Mouse (Mus musculus) kidney, adult 11 months (tissue): ENCODE measurements around the gene Cstf1.

ENCODE experiments used
- DNase-seq: peaks from one replicate; pipeline ENCODE4 v3.0.0; 2022

Gene Cstf1

DNA sequence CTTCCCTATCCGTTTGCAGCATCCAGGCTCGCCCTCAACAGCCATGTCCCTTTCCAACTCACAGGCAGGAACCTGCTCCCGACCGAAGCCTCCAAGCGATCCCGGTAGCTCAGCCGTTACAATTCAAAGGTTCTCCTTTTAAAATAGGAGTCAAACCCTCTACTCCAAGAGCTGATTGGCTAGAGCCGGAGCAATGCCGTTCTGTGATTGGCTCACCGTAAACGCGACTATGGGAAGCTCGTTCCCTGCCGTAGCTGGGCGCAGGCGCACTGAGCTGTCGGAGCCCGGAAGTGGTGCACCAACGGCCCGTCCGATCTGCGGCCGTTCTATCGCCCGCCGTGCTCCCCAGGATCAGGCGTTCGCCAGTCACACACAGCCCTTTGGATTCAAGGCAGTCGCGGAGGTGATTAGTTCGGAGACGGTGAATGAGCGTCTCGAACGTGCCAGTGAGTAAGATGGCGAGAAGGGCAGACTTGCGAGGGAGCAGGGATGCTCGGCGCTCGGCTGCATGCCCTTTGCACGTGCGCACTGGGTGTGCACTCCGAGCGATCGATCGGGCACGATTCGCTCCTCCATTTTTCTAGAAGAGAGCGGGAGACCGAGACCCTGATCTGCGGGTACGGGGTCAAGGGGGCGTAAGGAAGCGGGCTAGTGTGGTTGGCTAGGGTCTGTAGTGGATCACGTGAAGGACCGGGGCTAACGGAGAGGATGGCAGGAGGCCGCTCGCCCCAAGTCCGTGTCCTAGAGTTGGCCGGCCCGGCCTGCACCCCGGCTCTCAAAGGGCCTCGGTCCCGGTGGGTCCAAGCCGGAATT lies at the start of gene Cstf1, which contains the start of gene Aurka:
Gene Cstf1 (plus strand): TSS at position 271 of the 813 bp plus-strand sequence.
Gene Aurka (minus strand): TSS at position 125 of the 813 bp plus-strand sequence.
- peak; percentile 96 for DNase-seq

GRCm38 (mm10) chr2:172320878-172321277 lies 49.6 kb upstream of the Cstf1 start:
- DNase-seq, result no peak

DNA sequence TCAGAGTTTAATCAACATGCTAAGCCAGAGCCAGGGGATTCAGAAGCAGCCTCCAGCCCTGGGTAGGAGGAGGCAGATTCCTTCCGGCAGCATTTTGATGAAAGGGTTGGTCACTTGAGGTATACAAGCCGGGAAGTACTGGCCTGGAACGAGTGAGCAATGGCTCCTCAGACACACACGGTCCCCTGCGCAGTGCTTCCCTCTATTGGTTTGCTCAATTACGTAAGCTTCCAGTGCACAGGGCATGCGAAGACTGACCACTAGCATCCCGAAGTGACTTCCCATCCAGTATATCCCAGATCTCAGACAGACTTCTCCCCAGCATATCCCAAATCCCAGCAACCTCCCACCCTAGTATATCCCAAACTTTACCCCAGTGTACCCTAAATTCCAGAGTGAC lies 42.2 kb upstream of the Cstf1 start:
- no peak for DNase-seq

GRCm38 (mm10) chr2:172329179-172329578 lies 41.3 kb upstream of the Cstf1 start:
- DNase-seq, result no peak

GRCm38 (mm10) chr2:172338206-172338942 lies 32.1 kb upstream of the Cstf1 start:
- no peak for DNase-seq

GRCm38 (mm10) chr2:172340936-172341335 lies 29.5 kb upstream of the Cstf1 start:
- no peak for DNase-seq

- no peak for DNase-seq
Measured at GRCm38 (mm10) chr2:172341606-172342005, 28.9 kb upstream of the Cstf1 start.

DNA sequence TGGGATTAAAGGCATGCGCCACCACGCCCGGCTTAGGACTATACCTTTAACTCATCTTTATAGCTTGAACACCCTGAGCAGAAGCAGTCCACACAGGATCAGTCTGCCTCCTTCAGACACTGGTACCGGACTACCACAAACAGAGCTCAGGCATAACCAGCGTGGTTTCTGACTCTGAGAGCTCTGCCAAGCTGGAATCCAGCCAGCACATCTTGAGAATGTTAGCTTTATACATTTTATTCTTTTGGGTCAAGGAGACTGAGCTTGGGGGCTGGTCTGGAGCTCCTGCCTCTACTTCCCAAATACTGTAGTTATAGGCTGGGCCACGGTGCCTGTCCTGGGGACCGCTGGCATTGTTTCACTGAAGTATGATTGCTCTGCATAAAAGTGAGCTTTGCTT lies 26.7 kb upstream of the Cstf1 start:
- peak; percentile 8 for DNase-seq

- DNase-seq, result peak; percentile 16
Measured at GRCm38 (mm10) chr2:172344669-172345068, 25.8 kb upstream of the Cstf1 start.

- DNase-seq, result peak; percentile 99
Measured at GRCm38 (mm10) chr2:172345258-172345738, 25.2 kb upstream of the Cstf1 start, which contains the start of gene Fam210b. Gene Fam210b, plus strand, starts transcription at chr2:172345565.

DNA sequence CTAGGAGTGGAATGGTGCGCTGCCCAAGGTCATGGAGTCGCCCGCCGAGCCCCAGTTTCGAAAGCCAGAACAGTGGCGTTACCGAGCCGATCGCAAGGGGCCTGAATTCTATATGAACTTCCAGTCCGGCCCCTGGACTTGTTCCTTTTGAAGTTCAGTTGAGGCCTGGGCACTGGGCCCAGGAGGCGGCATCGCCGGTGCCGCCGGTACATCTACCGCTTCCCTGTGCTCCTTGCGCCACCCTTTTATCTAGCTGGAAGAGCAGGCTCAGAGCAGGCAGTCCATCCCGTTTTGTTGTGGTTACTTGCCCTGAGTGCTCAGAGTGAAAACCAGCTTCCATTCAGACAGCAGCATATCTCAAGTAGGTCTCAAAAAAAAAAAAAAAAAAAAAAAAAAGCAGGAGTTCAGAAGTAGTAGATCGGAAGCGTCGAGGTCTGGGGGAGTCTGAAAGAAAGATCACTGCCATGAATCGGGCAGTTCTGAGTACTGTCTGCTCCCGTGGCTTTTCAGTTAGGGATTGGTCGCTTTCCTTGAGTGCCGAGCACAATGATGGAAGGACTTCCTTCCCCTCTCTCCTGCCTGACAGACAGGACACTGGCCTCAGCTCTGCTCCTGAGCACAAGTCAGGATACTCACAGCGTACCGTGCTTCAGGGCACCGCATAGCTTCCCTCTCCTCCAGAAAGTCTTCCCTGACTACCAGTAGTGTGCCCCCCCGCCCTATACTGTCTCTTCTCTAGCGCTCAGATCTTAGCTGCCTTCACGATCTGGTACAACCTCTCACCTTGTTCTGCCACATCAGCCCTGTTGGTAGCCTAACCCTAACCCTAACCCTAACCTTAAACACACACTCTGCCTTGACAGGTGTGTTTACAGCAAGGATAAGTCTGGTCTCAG lies 24.2 kb upstream of the Cstf1 start:
- DNase-seq, result peak; percentile 62

GRCm38 (mm10) chr2:172346933-172347611 lies 23.4 kb upstream of the Cstf1 start:
- no peak for DNase-seq

DNA sequence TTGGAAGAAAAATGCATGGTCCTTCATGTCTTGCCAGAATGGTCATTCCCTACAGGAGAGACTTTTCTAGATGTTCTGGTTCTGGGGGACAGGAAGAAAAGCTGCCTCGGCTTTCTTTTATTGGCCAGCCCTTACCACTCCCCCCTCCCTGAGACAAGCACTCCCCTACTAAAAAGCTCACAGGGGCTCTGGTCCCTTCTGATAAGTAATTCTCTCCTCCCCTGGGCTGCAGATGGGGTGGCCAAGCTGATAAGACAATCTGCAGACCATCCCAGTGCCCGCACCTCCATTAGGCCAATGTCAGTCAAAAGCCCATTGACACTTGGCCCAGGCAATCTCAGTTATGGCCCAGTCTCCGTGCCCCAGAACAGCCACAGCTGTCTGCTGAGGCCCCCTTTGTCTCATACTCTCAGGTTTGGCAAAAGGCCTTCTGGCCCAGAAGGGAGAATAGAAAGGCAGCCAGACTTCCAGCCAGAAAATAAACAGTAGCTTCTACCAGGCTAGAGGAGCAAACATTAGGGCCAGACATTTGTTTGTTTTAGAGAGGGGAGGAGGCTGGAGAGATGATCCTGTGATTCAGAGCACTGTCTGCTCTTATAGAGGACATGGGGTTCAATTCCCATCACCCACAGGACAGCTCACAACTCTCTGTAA lies 22.1 kb upstream of the Cstf1 start:
- DNase-seq, result no peak

- no peak for DNase-seq
Measured at GRCm38 (mm10) chr2:172349776-172350175, 20.7 kb upstream of the Cstf1 start.

DNA sequence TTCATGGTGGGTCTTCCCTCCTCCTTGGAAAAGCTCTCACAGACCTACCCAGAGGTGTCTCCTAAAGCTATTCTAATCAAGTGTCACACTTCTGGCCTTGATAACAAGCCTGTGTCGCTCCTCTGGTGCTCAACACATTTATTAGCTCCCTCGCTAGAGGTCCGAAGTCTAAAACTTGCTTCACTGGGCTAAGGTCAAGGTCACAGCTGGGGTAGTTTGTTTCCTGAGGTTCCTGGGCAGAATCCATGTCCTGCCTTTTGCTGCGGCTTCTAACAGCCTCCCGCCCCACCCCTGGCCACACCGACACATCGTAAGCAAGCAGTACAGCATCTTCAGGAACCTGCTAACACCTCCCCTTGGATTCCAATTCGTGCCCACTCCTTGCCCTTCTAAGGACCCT lies 19.7 kb upstream of the Cstf1 start:
- DNase-seq, result no peak

- DNase-seq, result no peak
Measured at GRCm38 (mm10) chr2:172353218-172353617, 17.3 kb upstream of the Cstf1 start.

GRCm38 (mm10) chr2:172354761-172355160 lies 15.7 kb upstream of the Cstf1 start:
- DNase-seq, result no peak

GRCm38 (mm10) chr2:172355833-172356232 lies 14.6 kb upstream of the Cstf1 start:
- no peak for DNase-seq

- no peak for DNase-seq
Measured at GRCm38 (mm10) chr2:172363176-172363575, 7.3 kb upstream of the Cstf1 start.

GRCm38 (mm10) chr2:172371258-172371657 lies 777 bp downstream of the Cstf1 start:
- DNase-seq, result no peak

GRCm38 (mm10) chr2:172376551-172376950 lies 6.1 kb downstream of the Cstf1 start:
- no peak for DNase-seq
